In the genomic region with DNA sequence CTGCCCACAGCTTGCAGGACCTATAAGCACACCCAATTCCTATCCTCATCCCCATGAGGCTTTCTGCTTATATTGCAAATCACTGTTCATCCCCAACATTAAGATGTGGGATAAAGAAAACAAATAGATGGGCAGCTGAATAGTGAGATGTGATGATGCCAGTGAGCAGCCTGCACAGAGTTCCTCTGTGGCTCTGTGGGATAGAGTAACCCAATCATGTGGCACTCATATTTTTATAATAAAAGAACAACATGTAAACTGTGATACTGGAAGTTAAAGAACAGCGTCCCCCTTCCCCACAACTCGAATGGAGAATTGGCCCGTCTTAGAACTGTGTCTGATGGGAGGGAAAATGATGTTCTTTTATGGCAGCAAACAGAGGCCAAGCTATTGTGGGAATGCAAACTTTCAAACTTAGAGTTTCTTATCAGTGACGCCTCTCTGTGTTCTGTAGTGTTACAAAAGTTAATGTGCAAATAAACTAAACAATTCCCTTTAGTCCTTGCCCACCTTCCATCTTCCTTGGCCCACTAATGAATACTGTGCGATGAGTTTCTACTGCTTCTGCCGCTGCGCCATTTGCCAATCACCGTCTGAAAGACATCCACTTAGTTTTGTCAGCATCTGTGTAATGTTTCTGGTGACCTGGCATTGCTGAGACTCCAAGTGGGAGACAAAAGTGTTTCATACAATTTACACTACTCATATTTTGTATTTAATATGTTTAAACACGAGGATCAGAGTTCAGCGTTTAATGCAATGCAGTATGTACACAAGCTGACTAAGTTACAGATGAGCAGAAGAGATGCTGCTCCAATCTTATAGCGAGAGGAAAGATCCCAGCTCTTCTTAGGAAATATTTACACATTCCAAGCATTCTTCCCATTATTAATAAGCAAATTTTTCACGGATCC, we compare ENCODE assay signal across 12 mouse cellular contexts.
"Had no signal": no experiment of that assay in that cellular context is flagged by ENCODE, and none has a peak within 500 bp of the region (broad histone marks: within the 10 kb centered on the region; RNA-seq: fewer than 3 reads in every experiment).

No protein-coding gene starts in this region.

- H3K27ac ChIP-seq: kidney, embryonic 15.5 days; left cerebral cortex, adult 2 months; limb, embryonic 15.5 days; liver, embryonic 12.5 days; midbrain, embryonic 12.5 days; neural tube, embryonic 13.5 days had no signal

- H3K9me3 ChIP-seq: kidney, embryonic 15.5 days; limb, embryonic 15.5 days; liver, embryonic 12.5 days; midbrain, embryonic 12.5 days; neural tube, embryonic 13.5 days had no signal

- H3K36me3 ChIP-seq: kidney, embryonic 15.5 days; limb, embryonic 15.5 days; liver, embryonic 12.5 days; midbrain, embryonic 12.5 days; neural tube, embryonic 13.5 days had no signal

- H3K4me1 ChIP-seq: kidney, embryonic 15.5 days; limb, embryonic 15.5 days; liver, embryonic 12.5 days; midbrain, embryonic 12.5 days; neural tube, embryonic 13.5 days had no signal

- DNase-seq: kidney, adult 18-20 months; kidney, postnatal 14 days; right cerebral cortex, postnatal 4 days; spleen, adult 18-20 months; thymus, postnatal 4 days had no signal

- ATAC-seq: liver, embryonic 12.5 days; midbrain, embryonic 16.5 days had no signal

- H3K4me3 ChIP-seq: kidney, embryonic 15.5 days; left cerebral cortex, adult 2 months; limb, embryonic 15.5 days; liver, embryonic 12.5 days; midbrain, embryonic 12.5 days; neural tube, embryonic 13.5 days had no signal

- H3K27me3 ChIP-seq: kidney, embryonic 15.5 days; limb, embryonic 15.5 days; liver, embryonic 12.5 days; midbrain, embryonic 12.5 days; neural tube, embryonic 13.5 days had no signal

- H3K4me2 ChIP-seq: kidney, embryonic 15.5 days; limb, embryonic 15.5 days; liver, embryonic 12.5 days; midbrain, embryonic 12.5 days; neural tube, embryonic 13.5 days had no signal

- H3K9ac ChIP-seq: kidney, embryonic 15.5 days; limb, embryonic 15.5 days; liver, embryonic 12.5 days; midbrain, embryonic 12.5 days; neural tube, embryonic 13.5 days had no signal
